Mouse (Mus musculus): ENCODE results near the gene Lamb3.

DNA sequence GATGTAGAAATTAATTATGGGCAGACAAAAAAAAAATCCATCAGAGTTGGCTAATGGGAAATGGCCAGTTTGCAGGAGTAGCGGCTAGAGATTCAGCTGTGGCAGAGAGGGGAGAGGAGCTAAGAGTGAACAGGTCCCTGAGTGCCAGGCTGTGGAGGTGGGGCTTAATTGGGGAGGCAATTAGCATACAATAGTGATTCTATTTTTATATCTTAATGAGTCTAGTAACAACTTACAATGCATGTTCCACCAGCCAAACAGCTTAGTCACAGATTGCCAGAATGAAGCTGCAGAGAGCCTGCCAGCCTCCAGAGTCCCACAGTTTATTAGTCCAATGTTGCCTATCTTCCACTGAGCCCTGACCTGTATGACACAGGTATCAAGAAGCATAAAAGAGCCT lies 119.7 kb downstream of the Lamb3 start:
- no peak for TF ChIP-seq CTCF (IDR thresholded peaks at IDR 0.05; ENCODE audit: low read depth, low read length)
- no peak for TF ChIP-seq GATA1 (IDR thresholded peaks at IDR 0.05; ENCODE audit: borderline replicate concordance, low read length)
- no peak for TF ChIP-seq POLR2AphosphoS5 (IDR thresholded peaks at IDR 0.05; ENCODE audit: insufficient replicate concordance, low read depth, low read length)
- no peak for TF ChIP-seq TAL1 (conservative IDR thresholded peaks at IDR 0.05; ENCODE audit: low read depth, low read length)
- TF ChIP-seq GATA2 (IDR thresholded peaks at IDR 0.05; ENCODE audit: borderline replicate concordance, low read depth, low read length) = no peak

Measured in G1E (cell line).